Mouse (Mus musculus): ENCODE results near the gene Nacad.
"Not testable (repeated sequence)": the region's sequence is repeated elsewhere in the genome, so short reads cannot be mapped to it uniquely, and the experiment has no call there.

Gene Nacad

DNA sequence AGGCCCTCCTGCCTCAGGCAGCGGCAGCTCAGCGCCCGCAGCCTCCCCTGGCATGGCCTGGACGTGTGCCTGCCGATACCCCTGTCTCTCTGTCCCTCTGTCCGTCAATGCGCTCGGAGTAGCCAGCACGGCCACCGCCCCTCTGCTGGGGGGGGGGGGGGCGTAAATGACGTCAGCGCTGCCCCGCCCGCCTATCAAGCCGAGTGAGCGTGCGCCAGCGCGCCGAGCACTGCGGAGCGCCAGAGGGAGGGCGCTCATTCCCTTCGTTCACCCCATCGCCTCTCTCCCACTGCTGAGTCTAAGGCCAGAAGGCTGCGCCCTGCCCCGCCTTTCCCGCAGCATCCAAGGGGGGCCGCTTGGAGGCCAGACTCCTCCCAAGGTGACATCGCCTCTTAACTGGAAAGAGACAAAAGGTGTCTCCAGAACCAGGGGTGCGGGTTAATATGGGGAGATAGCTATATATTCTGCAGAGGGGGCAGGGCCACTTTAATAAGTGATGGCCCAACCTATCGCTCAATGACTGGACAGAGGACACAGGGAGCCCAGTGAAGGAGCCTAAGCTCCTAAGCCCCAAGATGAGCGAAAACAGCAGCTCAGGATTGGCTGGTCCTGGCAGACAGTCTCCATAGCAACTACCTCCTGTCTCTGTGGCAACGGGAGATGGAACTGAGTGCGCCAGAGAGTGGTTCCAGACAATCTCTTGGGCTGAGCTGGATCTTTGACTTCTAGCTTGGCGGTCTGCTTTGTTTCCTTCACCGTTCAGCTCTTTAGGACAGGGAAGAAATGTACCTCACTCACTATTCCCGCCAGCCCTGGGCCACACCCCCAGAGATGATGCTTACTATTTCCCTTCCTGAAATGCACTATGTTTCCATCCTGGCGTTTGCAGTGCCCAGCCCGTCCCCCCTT lies at the start of gene Nacad:
TSS of gene Nacad (minus strand) at position 563 of the 909 bp plus-strand sequence.
- DNase-seq (ENCODE audit: extremely low read depth, insufficient read length, low spot score) = no peak

DNA sequence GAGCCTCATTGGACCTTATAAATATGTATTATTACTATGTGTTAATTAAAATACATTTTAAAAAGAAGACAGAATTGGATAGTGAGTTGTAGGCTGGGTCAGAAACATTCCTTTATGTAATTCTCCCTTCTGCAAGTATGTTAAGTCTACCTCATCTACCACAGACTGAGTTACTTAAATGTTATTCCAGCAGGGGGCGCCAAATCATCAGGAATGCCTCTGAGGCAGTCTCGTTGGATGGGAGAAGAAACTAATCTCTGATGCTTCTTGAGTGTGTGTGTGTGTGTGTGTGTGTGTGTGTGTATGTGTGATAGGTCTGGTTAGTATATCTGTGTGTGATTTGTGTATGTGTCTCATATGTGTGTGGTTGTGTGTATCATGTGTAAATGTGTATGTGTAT lies 49.0 kb upstream of the Nacad start:
- DNase-seq (ENCODE audit: extremely low read depth, insufficient read length, low spot score) = peak; percentile 41

DNA sequence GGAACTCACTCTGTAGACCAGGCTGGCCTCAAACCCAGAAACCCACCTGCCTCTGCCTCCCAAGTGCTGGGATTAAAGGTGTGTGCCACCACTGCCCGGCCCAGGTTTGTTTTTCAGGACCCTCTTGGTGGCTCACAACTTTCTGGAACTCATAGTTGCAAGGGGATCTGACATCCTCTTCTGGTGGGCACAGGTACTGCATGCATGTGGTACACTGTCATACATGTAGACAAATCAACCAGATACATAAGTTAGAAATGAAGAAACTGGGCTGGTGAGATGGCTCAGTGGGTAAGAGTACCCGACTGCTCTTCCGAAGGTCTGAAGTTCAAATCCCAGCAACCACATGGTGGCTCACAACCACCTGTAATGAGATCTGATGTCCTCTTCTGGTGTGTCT lies 47.1 kb upstream of the Nacad start:
- not testable (repeated sequence) for DNase-seq (ENCODE audit: extremely low read depth, insufficient read length, low spot score)

DNA sequence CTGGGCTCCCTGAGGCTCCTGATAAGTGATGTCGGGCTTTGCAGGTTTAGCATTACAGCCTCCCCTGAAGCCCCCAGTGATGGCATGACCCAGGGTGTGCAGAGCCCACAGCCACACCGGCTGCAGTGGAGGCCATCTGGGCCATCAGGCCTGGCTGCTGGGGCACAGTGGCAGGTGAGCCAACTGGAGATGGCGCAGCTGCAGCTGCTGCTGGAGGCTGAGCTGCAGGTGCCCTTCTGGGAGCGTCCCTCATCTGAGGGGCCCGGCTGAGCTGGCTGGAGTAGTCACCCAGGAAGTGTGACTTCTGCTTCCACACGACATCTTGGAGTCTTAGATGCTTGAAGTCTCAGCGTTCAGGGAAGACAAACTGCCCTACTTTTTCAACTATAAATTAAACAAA lies 44.7 kb upstream of the Nacad start:
- DNase-seq (ENCODE audit: extremely low read depth, insufficient read length, low spot score) = no peak

DNA sequence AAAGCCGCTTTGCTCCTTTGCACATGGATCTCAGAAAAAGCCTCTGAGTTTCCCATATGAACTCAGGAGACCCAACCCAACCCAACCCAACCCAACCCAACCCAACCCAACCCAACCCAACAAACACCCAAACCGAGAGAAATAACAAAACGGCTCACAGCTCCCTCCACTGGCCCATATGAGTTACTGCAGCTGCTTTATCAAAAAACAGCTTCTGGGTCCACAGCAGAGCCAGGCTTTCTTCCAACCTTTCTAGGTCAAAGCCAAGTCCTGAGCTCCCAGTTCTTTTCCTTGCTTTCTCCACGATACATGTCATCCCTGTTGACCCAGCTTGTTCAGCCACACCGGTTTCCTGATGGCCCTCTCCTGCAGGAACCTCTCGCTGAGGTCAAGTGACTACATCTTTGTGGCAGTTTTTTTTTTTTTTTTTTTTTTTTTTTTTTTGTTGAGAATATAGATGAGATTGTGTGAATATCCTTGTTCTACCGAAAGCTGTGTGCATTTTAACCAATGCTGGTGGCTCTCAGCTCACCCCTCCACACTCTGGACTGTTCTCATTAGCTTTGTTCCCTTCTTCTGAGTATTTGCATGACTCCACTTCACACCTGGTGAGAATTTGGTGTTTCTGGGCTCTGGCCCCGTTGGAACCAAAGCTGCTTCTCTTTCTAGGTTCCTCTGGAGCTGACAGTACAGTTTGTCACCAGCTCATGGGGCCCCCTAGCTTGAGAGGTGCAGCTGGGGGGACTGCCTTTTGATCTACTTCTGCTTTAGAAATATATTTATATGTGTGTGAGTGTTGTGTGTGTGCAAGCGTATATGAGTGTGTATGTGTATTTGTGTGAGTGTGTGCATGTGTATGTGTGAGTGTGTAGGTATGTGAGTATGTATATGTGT lies 42.2 kb upstream of the Nacad start:
- DNase-seq (ENCODE audit: extremely low read depth, insufficient read length, low spot score) = no peak

DNA sequence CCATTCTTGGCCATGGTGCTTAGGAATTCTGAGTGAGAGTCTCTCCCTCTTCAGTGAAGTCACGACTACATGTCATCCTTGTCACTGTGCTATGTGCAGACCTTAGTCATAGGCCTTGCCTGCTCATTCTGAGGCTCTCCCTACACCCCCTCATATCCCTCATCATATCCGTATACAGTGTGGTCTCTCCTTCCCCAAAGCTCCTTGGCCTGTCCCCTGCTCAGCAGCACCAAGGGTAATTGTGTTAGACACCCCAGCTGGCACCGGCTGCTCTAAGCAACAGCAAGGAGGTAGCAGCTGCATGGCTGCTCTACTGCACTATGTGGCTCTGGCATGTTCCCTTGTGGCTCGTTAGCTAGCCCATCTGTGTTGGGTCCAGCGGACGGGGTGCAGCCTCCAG lies 38.7 kb upstream of the Nacad start:
- no peak for DNase-seq (ENCODE audit: extremely low read depth, insufficient read length, low spot score)

DNA sequence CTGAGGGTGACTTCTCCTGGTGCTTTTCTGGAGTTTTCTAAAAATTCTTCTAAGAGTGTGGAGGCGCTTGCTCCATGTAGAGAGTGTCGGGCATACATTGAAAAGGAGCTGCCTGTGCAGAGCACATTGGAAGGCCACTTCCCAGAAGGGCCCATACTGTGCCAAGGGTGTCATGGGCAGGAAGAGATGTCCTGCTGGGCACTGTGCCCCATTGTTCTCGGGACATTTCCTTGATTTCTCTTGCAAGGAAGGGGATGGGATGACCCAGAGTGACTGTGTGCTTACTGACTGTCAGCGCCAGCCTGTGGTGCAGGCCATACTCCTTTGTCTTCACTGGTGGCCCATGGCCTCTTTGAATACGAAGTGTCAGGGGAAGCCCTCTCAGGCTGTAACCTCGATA lies 33.2 kb upstream of the Nacad start:
- DNase-seq (ENCODE audit: extremely low read depth, insufficient read length, low spot score) = no peak

DNA sequence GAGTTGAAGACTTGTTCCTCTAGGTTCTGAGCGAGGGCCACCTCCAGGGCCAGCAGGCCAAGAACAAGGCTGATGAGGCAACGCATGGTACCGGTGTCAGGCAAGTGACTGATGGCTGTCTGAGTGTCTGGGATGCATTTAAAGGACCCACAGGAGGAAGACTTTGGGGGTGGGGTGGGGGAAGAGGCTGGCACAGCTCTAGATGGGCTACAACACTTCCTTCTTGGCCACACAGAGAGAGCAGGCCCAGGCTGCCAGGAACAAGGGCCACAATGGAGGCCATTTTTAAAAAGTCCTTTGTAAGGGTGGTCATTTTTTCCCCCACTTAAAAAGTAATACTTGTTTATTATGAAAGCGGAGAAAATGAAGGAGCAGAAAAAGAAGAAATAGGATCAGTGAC lies 32.7 kb upstream of the Nacad start, which contains the start of gene Wap:
TSS of gene Wap (minus strand) at position 101 of the 400 bp plus-strand sequence.
- DNase-seq (ENCODE audit: extremely low read depth, insufficient read length, low spot score) = no peak

DNA sequence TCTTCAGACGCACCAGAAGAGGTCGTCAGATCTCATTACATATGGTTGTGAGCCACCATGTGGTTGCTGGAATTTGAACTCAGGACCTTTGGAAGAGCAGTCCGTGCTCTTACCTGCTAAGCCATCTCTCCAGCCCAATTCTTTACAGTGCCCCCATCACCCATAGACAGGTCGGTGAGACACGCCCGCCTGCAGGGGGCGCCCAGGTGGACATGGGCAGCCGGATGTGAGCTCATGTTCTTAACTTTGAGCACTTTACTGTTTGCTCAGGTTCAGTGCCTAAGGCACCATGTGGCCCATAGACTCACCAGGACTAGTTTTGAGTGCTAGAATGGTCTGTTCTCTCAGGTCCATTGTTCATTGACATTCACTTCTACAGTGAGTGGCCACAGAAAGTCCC lies 30.3 kb upstream of the Nacad start:
- DNase-seq (ENCODE audit: extremely low read depth, insufficient read length, low spot score) = peak; percentile 32

DNA sequence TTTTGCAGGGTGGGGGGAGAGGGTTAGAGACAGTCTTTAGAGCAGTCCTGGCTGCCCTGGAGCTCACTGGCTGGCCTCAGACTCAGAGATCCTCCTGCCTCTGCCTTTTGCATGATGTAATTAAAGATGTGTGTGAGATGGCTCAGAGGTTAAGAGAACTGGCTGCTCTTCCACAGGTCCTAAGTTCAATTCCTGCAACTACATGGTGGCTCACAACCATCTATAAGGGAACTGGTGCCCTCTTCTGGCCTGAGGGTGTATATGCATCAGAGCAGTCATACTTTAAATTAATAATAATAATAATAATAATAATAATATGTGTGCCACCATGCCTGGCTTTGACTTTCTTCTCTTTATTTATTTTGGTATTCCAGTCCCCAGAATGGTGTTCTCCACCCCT lies 23.8 kb upstream of the Nacad start:
- DNase-seq (ENCODE audit: extremely low read depth, insufficient read length, low spot score) = no peak

DNA sequence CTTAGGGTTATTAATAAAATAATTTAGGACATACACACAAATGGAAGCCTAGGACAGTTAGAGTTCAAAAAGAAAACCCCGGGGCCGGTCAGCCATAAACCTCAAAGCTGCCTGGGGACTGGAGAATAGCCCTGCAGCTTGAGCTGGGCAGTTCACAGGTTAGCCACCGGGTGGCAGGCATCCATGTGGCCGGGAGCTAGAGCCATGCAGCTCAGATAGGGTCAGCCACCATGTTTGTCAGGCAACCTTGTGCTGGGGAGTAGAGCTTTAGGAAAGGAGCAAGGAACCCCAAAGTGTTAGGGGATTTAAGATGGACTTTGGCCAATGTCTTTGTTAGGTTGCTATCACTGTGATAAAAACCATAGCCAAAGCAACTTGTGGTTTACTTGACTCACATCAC lies 22.7 kb upstream of the Nacad start:
- DNase-seq (ENCODE audit: extremely low read depth, insufficient read length, low spot score) = peak; percentile 43

DNA sequence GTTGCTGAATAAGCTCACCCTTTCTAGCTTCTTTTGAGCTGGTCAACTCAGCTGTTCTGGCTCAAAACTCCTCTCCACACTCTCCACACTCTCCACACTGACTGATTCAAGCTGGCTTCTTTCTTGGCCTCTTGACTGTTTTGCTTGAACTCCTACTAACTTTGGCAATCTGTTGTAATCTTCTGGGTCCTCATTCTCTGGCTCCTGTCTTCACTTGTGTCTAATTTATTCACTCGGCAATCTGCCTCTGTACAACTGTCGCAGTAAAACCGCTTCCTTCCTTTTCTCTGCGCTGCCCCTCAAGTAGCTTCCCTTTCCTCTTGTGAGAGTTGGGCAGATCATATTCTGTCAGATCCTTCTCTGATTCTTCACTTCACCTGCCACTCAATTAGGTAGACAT lies 21.9 kb upstream of the Nacad start:
- DNase-seq (ENCODE audit: extremely low read depth, insufficient read length, low spot score) = no peak

DNA sequence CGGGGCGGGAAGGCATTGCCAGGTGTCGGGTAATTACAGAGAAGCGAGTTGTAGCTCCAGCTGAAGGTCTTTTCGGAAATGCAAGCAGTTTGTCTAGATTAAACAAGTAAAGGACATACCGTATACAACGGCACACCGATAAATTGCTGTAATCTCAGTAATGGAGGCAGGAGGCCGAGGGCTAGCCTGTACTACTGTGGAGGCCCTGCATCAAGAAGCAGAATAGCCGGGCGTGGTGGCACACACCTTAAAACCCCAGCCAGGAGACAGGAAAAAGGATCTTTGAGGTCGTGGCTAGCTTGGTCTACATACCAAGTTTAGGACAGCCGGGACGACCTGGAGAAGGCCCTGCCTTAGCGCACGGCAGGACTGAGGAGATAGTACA lies 20.5 kb upstream of the Nacad start:
- DNase-seq (ENCODE audit: extremely low read depth, insufficient read length, low spot score) = no peak

DNA sequence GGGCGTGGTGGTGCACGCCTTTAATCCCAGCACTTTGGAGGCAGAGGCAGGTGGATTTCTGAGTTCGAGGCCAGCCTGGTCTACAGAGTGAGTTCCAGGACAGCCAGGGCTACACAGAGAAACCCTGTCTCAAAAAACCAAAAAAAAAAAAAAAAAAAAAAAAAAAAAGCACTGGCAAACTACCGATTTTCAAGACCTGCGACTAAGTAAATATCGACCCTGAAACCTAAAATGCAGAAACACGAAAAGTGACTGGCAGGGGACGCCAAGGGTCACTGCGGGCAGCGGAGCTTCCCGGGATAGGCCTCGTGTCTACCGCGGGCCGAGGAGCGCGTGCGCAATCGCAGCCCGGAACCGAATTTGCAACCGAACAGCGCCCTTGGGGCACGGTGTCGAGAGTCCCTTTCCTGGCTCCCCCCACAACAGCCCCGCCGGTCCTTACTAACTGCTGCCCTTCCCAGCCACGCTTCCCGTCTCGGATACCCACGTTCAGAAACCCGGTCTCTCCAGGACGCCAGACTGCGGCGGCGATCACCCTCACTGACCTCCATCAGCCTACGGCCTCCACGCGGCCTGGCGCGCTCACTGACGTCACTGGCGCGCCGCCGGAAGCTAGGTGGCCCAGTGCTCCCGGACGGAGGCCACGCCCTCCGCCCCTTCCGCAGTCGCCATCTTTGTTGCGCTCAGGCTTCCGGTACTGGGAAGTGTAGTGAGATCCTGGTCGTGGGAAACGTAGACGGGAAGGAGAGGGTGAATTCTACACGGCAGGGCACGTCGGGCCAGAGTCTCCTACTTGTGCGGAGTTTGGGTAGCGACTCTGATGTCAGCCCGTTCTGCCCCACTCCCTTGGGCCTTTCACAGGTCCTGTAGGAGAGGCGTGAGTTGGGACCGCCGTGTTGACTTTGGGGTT lies 19.9 kb upstream of the Nacad start, which contains the start of gene Tbrg4:
TSS of gene Tbrg4 (minus strand) at position 590 of the 910 bp plus-strand sequence.
- DNase-seq (ENCODE audit: extremely low read depth, insufficient read length, low spot score) = peak; percentile 96

DNA sequence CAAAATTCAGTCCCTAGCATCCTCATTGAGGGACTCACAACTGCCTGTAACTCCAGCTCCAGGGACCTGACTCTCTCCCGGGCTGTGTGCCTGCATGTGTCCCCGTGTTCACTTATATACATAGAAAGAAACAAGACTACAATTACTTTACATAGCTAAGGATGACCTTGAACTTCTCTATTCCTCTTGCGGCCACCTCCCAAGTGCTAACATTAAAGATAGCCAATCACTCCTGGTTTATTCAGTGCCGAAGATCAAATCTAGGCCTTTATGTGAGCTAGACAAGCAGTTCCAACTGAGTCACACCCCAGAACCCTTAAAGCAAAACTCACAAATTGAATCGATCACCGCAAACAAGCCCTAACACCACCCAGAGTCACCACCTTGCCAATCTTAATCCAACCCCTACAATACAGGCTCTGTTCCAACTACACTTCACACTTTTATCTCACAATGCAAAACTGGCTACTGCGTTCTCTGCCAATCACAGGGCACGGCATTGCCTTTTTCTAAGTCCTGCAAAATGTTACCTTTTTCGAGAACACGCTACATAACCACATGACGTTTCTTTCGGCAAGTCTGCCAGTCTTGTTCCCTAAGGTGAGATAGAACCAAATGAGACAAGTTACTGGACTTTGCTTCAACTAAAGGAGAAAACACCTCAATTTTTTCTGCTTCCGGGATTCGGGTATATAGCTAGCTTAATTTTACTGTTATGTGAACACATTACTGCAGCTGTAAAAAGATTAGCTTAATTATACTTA lies 18.9 kb upstream of the Nacad start:
- DNase-seq (ENCODE audit: extremely low read depth, insufficient read length, low spot score) = no peak

DNA sequence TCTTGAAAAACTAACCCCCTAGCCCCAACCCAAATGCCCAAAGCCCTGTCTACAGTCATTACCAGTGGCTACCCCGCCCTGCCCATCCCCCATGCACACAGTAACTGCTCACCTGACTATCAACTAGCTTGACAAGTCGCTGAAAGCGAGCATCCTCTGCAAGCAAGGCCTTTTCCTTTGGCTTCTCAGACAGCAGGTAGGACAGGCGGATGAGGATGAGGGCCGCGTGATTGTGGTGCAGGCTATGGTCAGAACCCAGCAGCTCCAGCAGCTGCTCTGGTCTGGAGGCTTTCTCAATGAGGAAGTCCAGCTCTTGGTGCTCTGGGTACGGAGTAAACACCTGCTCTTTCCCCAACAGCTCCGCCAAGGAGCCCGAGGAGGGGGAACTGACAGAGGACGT lies 17.9 kb upstream of the Nacad start:
- DNase-seq (ENCODE audit: extremely low read depth, insufficient read length, low spot score) = no peak

DNA sequence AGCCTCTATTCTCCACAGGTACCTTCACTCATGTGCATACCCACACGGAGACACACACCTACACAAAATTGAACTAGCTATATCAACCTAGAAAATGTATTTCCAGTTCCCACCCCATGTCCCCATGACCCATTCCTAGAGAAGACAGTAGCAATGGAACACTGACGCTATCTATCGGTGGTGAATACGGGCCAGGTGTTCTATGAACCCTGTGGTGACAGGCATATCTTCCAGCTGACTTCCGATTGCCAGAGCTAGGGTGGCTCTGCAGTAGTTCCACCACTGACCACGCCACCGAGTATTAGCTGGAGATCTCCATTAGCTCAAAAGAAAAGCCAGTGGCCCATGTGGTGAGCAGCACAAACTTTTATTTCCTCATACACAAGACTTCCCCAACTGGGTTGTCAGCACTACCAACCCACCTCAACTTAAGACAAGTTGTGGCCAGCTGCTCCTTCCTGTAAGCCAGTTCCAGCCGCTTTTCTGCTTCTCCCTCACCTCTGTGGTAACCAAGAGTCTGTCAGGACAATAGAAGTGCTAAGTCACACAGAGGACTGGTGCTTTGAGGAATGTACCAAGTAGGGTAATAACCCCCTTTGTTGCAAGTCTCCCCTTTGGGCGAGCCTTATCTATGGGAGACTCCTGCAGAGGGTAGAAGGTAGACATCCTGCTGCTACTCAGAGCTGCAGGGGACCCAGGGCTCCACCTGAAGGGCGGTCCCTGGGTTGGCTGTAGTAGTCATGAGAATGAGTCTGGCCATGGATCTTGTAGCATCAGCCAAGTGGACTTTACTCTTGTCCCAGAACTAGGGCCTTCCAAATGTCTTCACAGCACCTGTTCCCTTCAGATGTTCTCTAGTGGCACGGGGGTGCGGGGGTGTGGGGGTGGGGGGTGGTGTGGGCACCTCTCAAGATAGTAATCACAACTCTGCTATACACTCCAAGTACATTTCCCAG lies 9.7 kb upstream of the Nacad start:
- DNase-seq (ENCODE audit: extremely low read depth, insufficient read length, low spot score) = no peak

DNA sequence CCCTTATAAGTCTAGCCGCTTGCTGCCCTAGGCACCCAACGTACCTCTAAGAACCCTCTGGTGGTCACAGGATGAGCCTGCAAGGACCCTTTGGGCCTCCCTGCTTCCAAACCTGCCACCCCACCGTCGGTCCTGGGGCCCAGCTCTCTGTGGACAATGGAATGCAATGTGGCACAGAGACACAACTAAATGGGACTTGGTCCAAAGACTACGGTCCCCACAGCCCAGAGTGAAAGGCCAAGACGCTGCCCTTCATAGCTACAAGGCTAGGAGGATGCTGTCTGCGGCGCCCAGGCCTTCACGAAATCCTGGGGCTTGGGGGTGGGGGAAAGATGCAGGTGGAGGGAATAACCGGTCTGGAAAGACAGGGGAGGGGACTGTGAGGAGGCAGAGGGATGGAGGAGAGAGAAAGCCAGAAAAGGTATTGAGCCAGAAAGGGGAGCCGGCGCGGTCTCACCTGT lies 802 bp downstream of the Nacad start:
- no peak for DNase-seq (ENCODE audit: extremely low read depth, insufficient read length, low spot score)

DNA sequence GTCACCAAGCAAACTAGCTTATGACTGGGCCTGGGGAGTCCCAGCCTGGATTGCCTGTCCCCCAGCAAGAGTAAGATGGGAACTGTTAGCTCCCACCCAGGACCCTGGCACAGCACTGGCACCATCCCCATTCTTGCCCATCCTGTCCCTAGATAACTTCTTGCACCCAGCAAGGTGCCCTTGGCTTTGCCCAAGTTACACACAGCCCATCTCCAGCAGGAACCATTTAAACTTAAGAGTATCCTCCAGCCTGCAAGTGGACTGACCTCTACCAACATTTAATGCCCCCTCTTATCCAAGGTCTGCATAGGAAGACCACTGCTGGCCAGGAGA lies 1.3 kb downstream of the Nacad start:
- DNase-seq (ENCODE audit: extremely low read depth, insufficient read length, low spot score) = no peak
